Mouse (Mus musculus) MEL (cell line): ENCODE measurements around the gene Trit1. TPM values are rescaled to one million over a fixed set of nuclear protein-coding genes. Genes with fewer than 3 reads are reported as not detected.

ENCODE experiments used
- DNase-seq: peaks from one replicate; pipeline ENCODE4 v3.0.0; 2011; ENCODE audit warnings: low read depth, low spot score
- H3K27ac ChIP-seq: 2 replicates; pipeline ENCODE4 v1.5.1; 2012; ENCODE audit warnings: low read depth, mild to moderate bottlenecking, control low read depth, low read length, moderate library complexity; ENCODE audit not compliant: control insufficient read depth
- H3K27me3 ChIP-seq, 2 experiments: fragments of 150-350 bp in 1 of 2; sonication (generic) in 1 of 2; 2 replicates each; pipeline ENCODE4 v1.6.1; 2012; ENCODE audit warnings: low read length in 2 of 2, mild to moderate bottlenecking in 2 of 2, improper control_type of control experiment in 1 of 2, moderate library complexity in 1 of 2; ENCODE audit not compliant: insufficient read depth in 2 of 2, control insufficient read depth in 1 of 2
- H3K36me3 ChIP-seq, 2 experiments: 2 replicates each; pipeline ENCODE4 v1.6.1; 2012 to 2014; ENCODE audit warnings: low read length in 2 of 2, improper control_type of control experiment in 1 of 2, inconsistent platforms in 1 of 2, mild to moderate bottlenecking in 1 of 2; ENCODE audit not compliant: insufficient read depth in 2 of 2, control insufficient read depth in 1 of 2
- H3K4me1 ChIP-seq, 2 experiments: fragments of 150-350 bp in 1 of 2; sonication (generic) in 1 of 2; 2 replicates each; pipeline ENCODE4 v1.6.1; 2012; ENCODE audit warnings: low read length in 2 of 2, improper control_type of control experiment in 1 of 2, mild to moderate bottlenecking in 1 of 2; ENCODE audit not compliant: insufficient read depth in 2 of 2, control insufficient read depth in 1 of 2
- H3K4me3 ChIP-seq, 2 experiments: fragments of 150-350 bp in 1 of 2; sonication (generic) in 1 of 2; 2 replicates each; pipeline ENCODE4 v1.5.1; 2012; ENCODE audit warnings: low read depth in 2 of 2, low read length in 2 of 2, mild to moderate bottlenecking in 2 of 2, moderate library complexity in 2 of 2, control low read depth in 1 of 2, improper control_type of control experiment in 1 of 2; ENCODE audit not compliant: control insufficient read depth in 1 of 2, insufficient read depth in 1 of 2
- H3K79me2 ChIP-seq: 2 replicates; pipeline ENCODE4 v1.6.1; 2012; ENCODE audit warnings: mild to moderate bottlenecking, low read length, moderate library complexity; ENCODE audit not compliant: control insufficient read depth, poor library complexity, insufficient read depth
- H3K9ac ChIP-seq: 2 replicates; pipeline ENCODE4 v1.6.1; 2012; ENCODE audit warnings: low read depth, mild to moderate bottlenecking, control low read depth, low read length, moderate library complexity; ENCODE audit not compliant: control insufficient read depth, poor library complexity, severe bottlenecking
- H3K9me3 ChIP-seq: fragments of 150-350 bp; sonication (generic); replicated peaks from 2 replicates; pipeline ENCODE4 v1.6.1; 2012; ENCODE audit warnings: mild to moderate bottlenecking, low read length, improper control_type of control experiment, moderate library complexity; ENCODE audit not compliant: insufficient read depth
- CHD2 ChIP-seq: IDR thresholded peaks from 2 replicates; pipeline ENCODE4 v1.6.1; 2011; ENCODE audit warnings: low read length, improper control_type of control experiment
- ELF1 ChIP-seq: IDR thresholded peaks from 2 replicates; pipeline ENCODE4 v1.6.1; 2014; ENCODE audit warnings: low read depth, mild to moderate bottlenecking, inconsistent platforms, low read length, improper control_type of control experiment, moderate library complexity
- GATA1 ChIP-seq: IDR thresholded peaks from 2 replicates; pipeline ENCODE4 v1.6.1; 2011; ENCODE audit warnings: low read depth, low read length, improper control_type of control experiment
- MAZ ChIP-seq: IDR thresholded peaks from 2 replicates; pipeline ENCODE4 v1.6.1; 2012; ENCODE audit warnings: low read depth, mild to moderate bottlenecking, inconsistent platforms, low read length, improper control_type of control experiment
- MEF2A ChIP-seq: IDR thresholded peaks from 2 replicates; pipeline ENCODE4 v1.6.1; 2014; ENCODE audit warnings: low read depth, mild to moderate bottlenecking, inconsistent platforms, low read length, improper control_type of control experiment; ENCODE audit not compliant: poor library complexity, insufficient replicate concordance, severe bottlenecking; ENCODE audit errors: extremely low read depth
- MXI1 ChIP-seq: IDR thresholded peaks from 2 replicates; pipeline ENCODE4 v1.6.1; 2011; ENCODE audit warnings: mild to moderate bottlenecking, low read depth, low read length, improper control_type of control experiment
- MYB ChIP-seq: IDR thresholded peaks from 2 replicates; pipeline ENCODE4 v1.6.1; 2011; ENCODE audit warnings: mild to moderate bottlenecking, low read depth, low read length, improper control_type of control experiment
- MYC ChIP-seq: IDR thresholded peaks from 2 replicates; pipeline ENCODE4 v1.6.1; 2011; ENCODE audit warnings: low read depth, mild to moderate bottlenecking, low read length, improper control_type of control experiment, moderate library complexity
- NRF1 ChIP-seq: IDR thresholded peaks from 2 replicates; pipeline ENCODE4 v1.6.1; 2014; ENCODE audit warnings: low read depth, mild to moderate bottlenecking, inconsistent platforms, low read length, improper control_type of control experiment, moderate library complexity; ENCODE audit not compliant: poor library complexity, insufficient read depth, severe bottlenecking
- POLR2AphosphoS5 ChIP-seq: IDR thresholded peaks from 2 replicates; pipeline ENCODE4 v1.6.1; 2012; ENCODE audit warnings: low read depth, borderline replicate concordance, mild to moderate bottlenecking, inconsistent platforms, low read length, moderate library complexity, mixed read lengths
- RAD21 ChIP-seq: IDR thresholded peaks from 2 replicates; pipeline ENCODE4 v1.6.1; 2011; ENCODE audit warnings: mild to moderate bottlenecking, low read depth, low read length, improper control_type of control experiment
- SIN3A ChIP-seq: IDR thresholded peaks from 2 replicates; pipeline ENCODE4 v1.6.1; 2012; ENCODE audit warnings: low read length, improper control_type of control experiment, inconsistent platforms
- TAL1 ChIP-seq: IDR thresholded peaks from 2 replicates; pipeline ENCODE4 v1.6.1; 2012; ENCODE audit warnings: mild to moderate bottlenecking, inconsistent platforms, low read length, moderate library complexity, mixed read lengths
- TCF12 ChIP-seq: IDR thresholded peaks from 2 replicates; pipeline ENCODE4 v1.6.1; 2014; ENCODE audit warnings: low read depth, mild to moderate bottlenecking, inconsistent platforms, low read length, improper control_type of control experiment, moderate library complexity
- UBTF ChIP-seq: IDR thresholded peaks from 2 replicates; pipeline ENCODE4 v1.6.1; 2012; ENCODE audit warnings: low read depth, mild to moderate bottlenecking, inconsistent platforms, low read length, improper control_type of control experiment, moderate library complexity, borderline replicate concordance; ENCODE audit not compliant: insufficient read depth
- USF2 ChIP-seq, 2 experiments: IDR thresholded peaks; 2 replicates each; pipeline ENCODE4 v1.6.1; 2011 to 2012; ENCODE audit warnings: improper control_type of control experiment in 2 of 2, low read length in 2 of 2, borderline replicate concordance in 1 of 2, inconsistent platforms in 1 of 2, low read depth in 1 of 2, mild to moderate bottlenecking in 1 of 2; ENCODE audit not compliant: insufficient read depth in 1 of 2
- ZKSCAN1 ChIP-seq: IDR thresholded peaks from 2 replicates; pipeline ENCODE4 v1.6.1; 2012; ENCODE audit warnings: low read depth, mild to moderate bottlenecking, inconsistent platforms, low read length, improper control_type of control experiment, moderate library complexity
- polyA plus RNA-seq, 2 experiments: library from polyadenylated mRNA; stranded (reverse) in 1 of 2; unstranded in 1 of 2; fragments of >175 nt in 1 of 2; fragments of >200 nt in 1 of 2; gene quantifications; 2 replicates each; pipeline versions ENCODE4 v1.2.1 to v1.2.4; 2012; ENCODE audit warnings: low replicate concordance in 2 of 2, low read depth in 1 of 2; ENCODE audit not compliant: insufficient read length in 2 of 2, insufficient read depth in 1 of 2, missing spikeins in 1 of 2
- total RNA-seq: library from RNA; depleted of rRNA; stranded (reverse); fragments of 300-350 nt; gene quantifications from 2 replicates; pipeline ENCODE4 v1.2.3, GENCODE M21; 2012

Gene Trit1
- total and polyA plus RNA-seq, 3 experiments = 17.9 to 19.6 TPM; not detected in 1

DNA sequence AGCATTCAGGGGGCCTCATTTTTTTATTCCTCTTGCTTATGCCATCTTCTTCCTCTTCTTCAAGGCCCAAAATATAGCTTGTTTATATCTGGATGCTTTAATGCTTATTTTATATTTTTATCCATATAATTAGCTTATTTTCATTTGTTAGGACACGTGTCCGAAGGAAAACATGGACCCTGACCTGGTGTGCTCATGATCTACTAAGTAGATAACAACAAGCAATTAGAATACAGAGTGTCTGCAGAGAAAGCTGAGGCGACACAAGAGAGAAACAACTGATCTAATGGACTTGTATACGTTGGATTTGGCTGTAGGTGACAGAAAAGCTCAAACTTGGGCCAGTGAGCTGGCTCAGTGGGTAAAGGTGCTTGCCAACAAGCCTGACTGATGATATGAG is 39.5 kb upstream of the Trit1 start:
- TF ChIP-seq TAL1 (no peak), MYC (no peak)
- Histone ChIP-seq H3K4me3 (no peak overlapping the region), H3K27ac (no peak overlapping the region), H3K36me3 (peaks cover 0 to 2% of the 10 kb centered on the region in 2 experiments; a peak in 1 of 4 replicates), H3K9ac (no peak overlapping the region), H3K27me3 (peaks cover 0 to 4% of the 10 kb centered on the region in 2 experiments), H3K4me1 (0 out of 4 replicates have a peak, but pooled peaks cover 0 to 5% of the 10 kb centered on the region in 2 experiments), H3K79me2 (no peaks in the 10 kb centered on the region), H3K9me3 (no peaks in the 10 kb centered on the region)
- no peak for DNase-seq

- no peak for DNase-seq
- no peak overlapping the region for H3K9ac ChIP-seq
- no peaks in the 10 kb centered on the region for H3K9me3 ChIP-seq
- 0 out of 4 replicates have a peak, but pooled peaks cover 0 to 5% of the 10 kb centered on the region in 2 experiments for H3K4me1 ChIP-seq
- peaks cover 0 to 2% of the 10 kb centered on the region in 2 experiments; a peak in 1 of 4 replicates for H3K36me3 ChIP-seq
- H3K27me3 ChIP-seq = peaks cover 2 to 4% of the 10 kb centered on the region in 2 experiments
- no peak overlapping the region for H3K27ac ChIP-seq
- no peak overlapping the region for H3K4me3 ChIP-seq
- no peaks in the 10 kb centered on the region for H3K79me2 ChIP-seq
- TF ChIP-seq MXI1 = no peak
- TF ChIP-seq POLR2AphosphoS5 = no peak
- TF ChIP-seq MAZ = no peak
- no peak for TF ChIP-seq CHD2
- no peak for TF ChIP-seq ELF1
- no peak for TF ChIP-seq UBTF
- no peak for TF ChIP-seq TCF12
- TF ChIP-seq NRF1 = no peak
- no peak for TF ChIP-seq MYC
- no peak for TF ChIP-seq GATA1
- no peak for TF ChIP-seq RAD21
- TF ChIP-seq SIN3A = no peak
- no peak for TF ChIP-seq MYB
- TF ChIP-seq USF2 (IDR thresholded peaks at IDR 0.05; ENCODE audit: borderline replicate concordance in 1 of 2, insufficient read depth in 1 of 2, low read depth in 1 of 2, low read length in 2 of 2) = no peak
- no peak for TF ChIP-seq MEF2A
- TF ChIP-seq ZKSCAN1 = no peak
These were observed 37.5 kb upstream of the Trit1 start for GRCm38 (mm10) chr4:122978850-122979249.
